Mouse (Mus musculus) embryonic facial prominence, embryonic 11.5 days (tissue): ENCODE data around the gene Lca5. TPM values are rescaled to one million over a fixed set of nuclear protein-coding genes. Genes with fewer than 3 reads are reported as not detected.
A peak's percentile ranks its signal among the peaks of the same experiment; 100 is the strongest.

Experiments used
- ATAC-seq: fragments of 200-750 bp; cut with Nextera tagmentation; replicated peaks from 2 replicates; pipeline ENCODE4 v1.8.0; 2017; ENCODE audit warnings: low read depth; ENCODE audit not compliant: insufficient number of reproducible peaks, low FRiP score, low TSS enrichment
- DNase-seq: peaks from one replicate; pipeline ENCODE4 v3.0.0-alpha.2; 2015; ENCODE audit warnings: low spot score
- H3K27ac ChIP-seq: fragments of 300-500 bp; sonication (generic); replicated peaks from 2 replicates; pipeline ENCODE4 v1.5.1; 2014; ENCODE audit warnings: mild to moderate bottlenecking, low read depth, low read length, control low read depth
- H3K27me3 ChIP-seq: fragments of 300-500 bp; sonication (generic); 2 replicates; pipeline ENCODE4 v1.6.1; 2014; ENCODE audit warnings: mild to moderate bottlenecking, low read length, moderate library complexity, mixed read lengths; ENCODE audit not compliant: control insufficient read depth, insufficient read depth
- H3K36me3 ChIP-seq: fragments of 300-500 bp; sonication (generic); replicated peaks from 2 replicates; pipeline ENCODE4 v1.6.1; 2014; ENCODE audit warnings: low read depth, mild to moderate bottlenecking, low read length, moderate library complexity, mixed read lengths; ENCODE audit not compliant: control insufficient read depth, insufficient read depth
- H3K4me1 ChIP-seq: fragments of 300-500 bp; sonication (generic); 2 replicates; pipeline ENCODE4 v1.6.1; 2014; ENCODE audit warnings: low read length, mixed read lengths; ENCODE audit not compliant: control insufficient read depth, insufficient read depth
- H3K4me2 ChIP-seq: fragments of 300-500 bp; sonication (generic); 2 replicates; pipeline ENCODE4 v1.6.1; 2014; ENCODE audit warnings: low read depth, mild to moderate bottlenecking, control low read depth, low read length, moderate library complexity
- H3K4me3 ChIP-seq: fragments of 300-500 bp; sonication (generic); 2 replicates; pipeline ENCODE4 v1.5.1; 2014; ENCODE audit warnings: low read depth, low read length, control low read depth
- H3K9ac ChIP-seq: fragments of 300-500 bp; sonication (generic); replicated peaks from 2 replicates; pipeline ENCODE4 v1.6.1; 2014; ENCODE audit warnings: mild to moderate bottlenecking, control low read depth, low read length
- H3K9me3 ChIP-seq: fragments of 300-500 bp; sonication (generic); replicated peaks from 2 replicates; pipeline ENCODE4 v1.6.1; 2016; ENCODE audit warnings: mild to moderate bottlenecking, low read length, inconsistent platforms, mixed read lengths; ENCODE audit not compliant: control insufficient read depth
- WGBS: fragments of 180-500 bp; shearing (Covaris S2); extraction: QIAGEN DNeasy Blood & Tissue Kit; methylation state at CpG from one replicate; pipeline ENCODE4 v1.1.7; 2014; 5-methylcytosine and 5-hydroxymethylcytosine counted together
- polyA plus RNA-seq: library from polyadenylated mRNA; unstranded; fragments of >200 nt; fragmentation: Nextera tagmentation; extraction: Ambion mirVana; gene quantifications from 2 replicates; pipeline ENCODE4 v1.2.1, GENCODE M21; 2014

Gene Lca5
- 22.5 and 27.1 TPM in 2 replicates for polyA plus RNA-seq

DNA sequence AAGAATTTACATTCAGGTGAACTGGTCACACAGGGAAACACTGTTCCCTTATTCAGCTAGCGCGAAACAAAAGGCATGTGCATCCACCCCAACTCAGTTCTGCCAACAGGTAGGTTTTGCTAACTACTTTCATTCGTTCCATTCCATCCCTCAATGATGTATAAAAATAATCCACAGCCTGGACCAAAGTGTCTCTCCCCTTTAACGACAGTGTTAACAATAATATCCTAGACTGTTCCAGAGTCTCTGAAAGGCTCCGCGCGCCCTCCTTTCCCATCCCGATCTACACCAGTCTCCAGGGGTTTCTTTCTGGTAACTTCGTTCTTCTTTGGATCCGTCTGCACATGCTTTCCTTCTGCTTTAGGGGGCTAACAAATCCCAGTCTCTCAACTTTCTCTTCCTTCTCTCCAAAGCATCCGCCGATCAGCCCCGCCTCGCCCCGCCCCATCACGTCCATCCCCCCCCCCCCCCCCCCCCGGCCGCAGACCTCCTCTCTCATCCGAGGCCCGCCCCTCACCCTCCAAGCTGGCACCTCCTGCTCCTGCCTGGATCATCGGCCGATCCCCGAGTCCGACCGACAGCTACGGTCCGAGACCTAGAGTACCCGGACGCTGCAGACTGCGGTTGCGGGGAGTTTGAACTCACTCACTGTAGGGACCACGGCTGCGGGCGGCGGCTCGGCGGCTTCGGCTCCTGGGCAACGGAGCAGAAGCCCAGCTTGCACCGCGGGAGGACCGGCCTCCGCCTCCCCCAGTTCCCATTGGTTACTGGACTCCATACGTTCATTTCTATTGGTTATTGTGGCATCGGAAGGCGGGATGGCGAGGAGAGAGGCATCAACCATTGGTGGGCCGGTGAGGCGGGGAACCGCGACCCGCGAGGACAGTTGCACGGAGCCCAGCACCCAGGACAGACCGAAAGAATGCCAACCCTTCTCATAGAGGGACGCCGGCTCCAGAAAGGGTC is at the start of gene Lca5:
Gene Lca5 (minus strand): TSS at position 736 of the 966 bp plus-strand sequence.
- peak within 1 kb of the TSS; percentile 66 for H3K9ac ChIP-seq
- no peaks in the 10 kb centered on the region for H3K9me3 ChIP-seq
- ATAC-seq (peak; percentile 98), DNase-seq (peak; percentile 96)
- H3K4me2 ChIP-seq, result peak within 1 kb of the TSS; percentile 53
- peak within 1 kb of the TSS; percentile 59 for H3K4me3 ChIP-seq
- 2% methylated on average over 54 of the region's 57 CpGs for WGBS
- H3K36me3 ChIP-seq, result no peaks in the 10 kb centered on the region
- H3K27me3 ChIP-seq, result no peaks in the 10 kb centered on the region
- peak within 1 kb of the TSS; percentile 90 for H3K27ac ChIP-seq
- H3K4me1 ChIP-seq, result no peaks in the 10 kb centered on the region

DNA sequence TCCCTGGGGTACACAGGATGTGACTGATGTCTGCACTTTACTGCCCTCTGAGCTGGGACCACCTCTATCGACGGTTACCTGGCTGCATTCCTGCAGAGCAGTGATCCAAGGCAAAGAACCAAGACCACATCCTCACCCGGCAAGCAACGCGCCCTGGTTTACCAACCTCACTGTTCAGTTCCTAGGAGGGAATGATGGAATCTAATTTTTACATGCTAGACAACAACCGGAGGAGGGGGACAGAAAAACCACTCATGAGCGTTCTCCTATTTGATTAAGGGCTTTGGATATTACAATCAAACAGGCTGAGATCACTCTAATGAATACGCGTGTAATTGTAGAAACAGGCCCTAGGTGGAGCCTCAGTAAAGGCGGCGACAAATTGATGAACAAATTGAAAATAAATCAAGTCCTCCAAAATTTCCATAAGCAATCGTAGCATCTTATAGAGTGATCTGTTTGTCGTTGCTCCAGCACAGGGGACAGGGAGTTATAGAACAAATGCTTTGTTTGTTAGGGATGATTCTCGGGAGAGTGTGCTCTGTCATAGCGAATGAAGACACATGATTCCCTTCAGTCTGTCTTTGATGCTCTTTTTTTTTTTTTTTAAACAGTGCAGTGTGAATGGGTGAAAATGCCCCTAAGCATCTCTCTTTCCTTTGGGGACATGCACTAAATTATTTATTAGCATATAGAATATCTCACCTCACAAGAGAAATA is 47.7 kb upstream of the Lca5 start:
- no peaks in the 10 kb centered on the region for H3K27me3 ChIP-seq
- no peak overlapping the region for H3K4me2 ChIP-seq
- DNase-seq, result no peak
- H3K4me1 ChIP-seq, result no peaks in the 10 kb centered on the region
- H3K27ac ChIP-seq, result no peak overlapping the region
- no peak overlapping the region for H3K9ac ChIP-seq
- no peaks in the 10 kb centered on the region for H3K36me3 ChIP-seq
- H3K9me3 ChIP-seq, result no peaks in the 10 kb centered on the region
- H3K4me3 ChIP-seq, result no peak overlapping the region
- WGBS, result 53% methylated on average over 15 of the region's 15 CpGs
- ATAC-seq, result no peak

DNA sequence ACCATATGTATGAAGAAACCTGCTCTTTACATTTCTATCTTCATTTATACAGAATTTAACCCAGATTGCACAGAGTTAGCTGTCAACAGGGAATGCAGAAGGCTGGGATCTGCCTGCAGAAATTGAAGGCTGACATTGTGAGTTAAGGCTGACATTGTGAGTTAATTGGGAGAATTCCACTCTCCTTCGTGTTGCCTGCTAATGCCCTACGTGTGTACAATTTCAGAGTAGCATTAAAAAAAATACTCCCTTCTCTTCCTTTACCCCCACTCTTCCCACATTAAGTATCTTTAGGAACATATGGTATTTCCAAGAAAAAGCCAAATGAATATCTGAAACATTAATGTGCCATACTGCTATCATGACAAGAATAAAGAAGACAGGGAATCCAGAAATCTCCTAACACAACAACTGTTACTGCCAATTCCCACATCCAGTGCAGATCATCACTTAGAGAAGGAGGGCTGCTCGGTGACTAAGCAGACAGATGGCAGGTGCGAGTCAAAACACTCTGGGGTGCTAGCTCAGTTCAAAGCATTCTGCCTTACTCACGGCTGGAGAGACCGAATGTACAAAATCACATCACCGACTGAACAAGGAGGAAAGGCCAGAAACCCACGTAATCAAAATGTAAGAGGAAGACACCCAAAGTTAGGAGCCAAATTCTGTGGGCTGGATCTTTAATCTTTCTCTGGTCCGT is 47.0 kb upstream of the Lca5 start:
- no peak for DNase-seq
- no peak overlapping the region for H3K27ac ChIP-seq
- H3K4me3 ChIP-seq, result no peak overlapping the region
- ATAC-seq, result no peak
- no peaks in the 10 kb centered on the region for H3K36me3 ChIP-seq
- no peaks in the 10 kb centered on the region for H3K4me1 ChIP-seq
- H3K4me2 ChIP-seq, result no peak overlapping the region
- H3K27me3 ChIP-seq, result no peaks in the 10 kb centered on the region
- no peaks in the 10 kb centered on the region for H3K9me3 ChIP-seq
- WGBS, result 55% methylated on average over 9 of the region's 9 CpGs
- no peak overlapping the region for H3K9ac ChIP-seq

DNA sequence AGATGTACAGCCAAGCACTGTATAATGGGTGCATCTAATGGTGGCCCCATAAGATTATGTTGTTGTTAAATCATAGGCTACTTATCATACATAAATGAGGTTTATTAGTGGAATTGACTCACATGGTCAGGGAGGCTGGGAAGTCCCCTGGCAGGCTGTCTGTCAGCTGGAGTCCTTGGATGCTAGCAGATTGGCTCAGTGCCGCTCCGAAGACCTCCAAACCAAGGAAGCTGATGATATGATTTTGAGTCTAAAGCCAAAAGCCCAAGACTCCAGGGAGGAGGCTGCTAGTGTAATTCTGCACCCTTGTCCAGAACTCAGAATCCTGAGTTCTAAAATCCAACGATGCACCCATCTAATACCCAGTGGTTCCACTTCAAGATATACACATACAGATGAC is 45.0 kb upstream of the Lca5 start:
- H3K27ac ChIP-seq, result no peak overlapping the region
- no peaks in the 10 kb centered on the region for H3K27me3 ChIP-seq
- no peak overlapping the region for H3K4me2 ChIP-seq
- DNase-seq, result no peak
- 84% methylated on average over 3 of the region's 3 CpGs for WGBS
- H3K9ac ChIP-seq, result no peak overlapping the region
- H3K4me3 ChIP-seq, result no peak overlapping the region
- no peak for ATAC-seq
- H3K4me1 ChIP-seq, result 0 out of 2 replicates have a peak, but pooled peaks cover 2% of the 10 kb centered on the region
- H3K9me3 ChIP-seq, result no peaks in the 10 kb centered on the region
- no peaks in the 10 kb centered on the region for H3K36me3 ChIP-seq

DNA sequence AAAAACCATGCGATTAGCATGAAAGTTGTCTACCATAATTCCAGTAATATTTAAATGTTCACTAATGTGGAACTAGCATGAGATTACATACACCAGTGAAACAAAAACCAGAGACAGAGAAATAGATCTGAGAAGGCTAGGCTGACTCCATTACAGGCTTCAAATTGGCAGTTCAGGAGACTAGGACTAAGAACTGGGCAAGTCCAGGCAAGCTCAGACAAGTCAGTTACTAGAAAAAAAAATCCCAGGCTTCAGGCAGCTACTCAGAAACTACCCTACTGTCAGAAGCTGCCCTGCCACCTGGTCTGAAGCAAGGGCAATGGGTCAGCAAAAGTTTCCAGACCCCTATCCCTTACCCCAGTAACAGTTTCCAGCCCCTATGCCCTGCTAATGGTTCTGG is 44.4 kb upstream of the Lca5 start:
- DNase-seq, result no peak
- 100% methylated on average over 1 of the region's 1 CpGs for WGBS
- Histone ChIP-seq H3K4me3 (no peak overlapping the region), H3K27me3 (no peaks in the 10 kb centered on the region), H3K9ac (no peak overlapping the region), H3K27ac (no peak overlapping the region), H3K9me3 (no peaks in the 10 kb centered on the region), H3K36me3 (no peaks in the 10 kb centered on the region), H3K4me2 (no peak overlapping the region), H3K4me1 (0 out of 2 replicates have a peak, but pooled peaks cover 2% of the 10 kb centered on the region)
- no peak for ATAC-seq

DNA sequence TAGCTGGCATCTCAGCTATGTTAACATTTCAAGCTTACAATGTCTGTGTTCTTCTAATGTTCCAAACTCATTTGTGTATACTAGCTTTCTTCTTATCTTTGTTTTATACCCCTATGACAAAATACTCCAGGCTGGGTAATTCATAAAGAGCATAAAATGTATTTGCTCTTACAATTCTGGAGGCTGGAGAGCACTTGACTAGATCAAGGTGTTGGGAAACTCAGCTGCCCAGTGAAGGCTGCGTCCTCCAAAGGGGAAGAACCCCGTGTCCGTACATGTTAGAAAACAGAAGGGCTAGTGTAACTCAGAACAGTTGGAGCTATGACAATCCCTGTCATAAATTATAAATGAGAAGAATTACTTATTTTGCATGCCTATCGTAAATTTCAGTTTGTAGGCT is 42.5 kb upstream of the Lca5 start:
- Histone ChIP-seq H3K4me3 (no peak overlapping the region), H3K4me2 (no peak overlapping the region), H3K9me3 (no peaks in the 10 kb centered on the region), H3K27ac (no peak overlapping the region), H3K4me1 (0 out of 2 replicates have a peak, but pooled peaks cover 2% of the 10 kb centered on the region), H3K9ac (no peak overlapping the region), H3K36me3 (no peaks in the 10 kb centered on the region), H3K27me3 (no peaks in the 10 kb centered on the region)
- no peak for ATAC-seq
- WGBS, result 95% methylated on average over 4 of the region's 4 CpGs
- no peak for DNase-seq

DNA sequence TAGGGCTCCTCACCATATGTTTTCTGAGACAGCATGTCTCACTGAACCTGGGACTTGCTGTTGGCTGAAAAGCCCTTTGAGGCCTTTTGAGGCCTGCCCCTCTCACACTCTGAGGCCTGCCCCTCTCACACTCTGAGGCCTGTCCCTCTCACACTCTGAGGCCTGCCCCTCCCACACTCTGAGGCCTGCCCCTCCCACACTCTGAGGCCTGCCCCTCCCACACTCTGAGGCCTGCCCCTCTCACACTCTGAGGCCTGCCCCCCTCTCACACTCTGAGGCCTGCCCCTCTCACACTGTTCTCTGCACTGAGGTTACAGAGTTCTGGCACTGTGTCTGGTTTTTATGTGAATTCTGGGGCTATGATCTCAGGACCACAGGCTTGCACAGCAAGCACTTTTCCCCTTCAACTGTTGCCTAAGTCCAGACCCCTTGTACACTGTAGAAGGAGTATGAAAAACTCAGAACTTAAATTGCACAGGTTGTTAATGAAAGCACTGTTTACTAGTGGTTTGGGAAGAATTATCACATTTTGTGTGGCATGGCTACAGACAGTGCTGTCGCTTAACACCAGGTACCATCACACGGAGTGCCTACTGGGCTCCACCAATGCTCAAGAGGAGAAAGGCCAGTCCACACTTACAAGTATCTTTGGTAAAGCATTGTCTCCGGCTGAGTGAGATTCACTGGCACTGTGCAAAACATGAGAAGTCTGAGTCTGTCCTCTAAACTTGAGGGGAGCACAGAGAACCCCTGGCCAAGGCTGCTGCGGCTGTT is 41.4 kb upstream of the Lca5 start:
- 79% methylated on average over 4 of the region's 4 CpGs for WGBS
- Histone ChIP-seq H3K9me3 (no peaks in the 10 kb centered on the region), H3K4me3 (no peak overlapping the region), H3K4me1 (0 out of 2 replicates have a peak, but pooled peaks cover 2% of the 10 kb centered on the region), H3K27me3 (no peaks in the 10 kb centered on the region), H3K4me2 (no peak overlapping the region), H3K27ac (0 out of 2 replicates have a peak overlapping the region, but pooled peaks have one; percentile 28), H3K9ac (peak overlapping the region; percentile 25; the same call in 1 of the 2 replicates), H3K36me3 (no peaks in the 10 kb centered on the region)
- DNase-seq (peak; percentile 49), ATAC-seq (peak; percentile 81)
